Mouse (Mus musculus) embryonic fibroblast, embryonic 13.5 days (primary cell): ENCODE data around the gene Atp1a3.

ENCODE experiments used
- CTCF ChIP-seq: IDR thresholded peaks from 2 replicates; pipeline ENCODE4 v1.5.1; 2011; ENCODE audit warnings: mild to moderate bottlenecking, control low read depth, low read length, moderate library complexity, borderline replicate concordance; ENCODE audit not compliant: insufficient read depth
- POLR2A ChIP-seq: IDR thresholded peaks from 2 replicates; pipeline ENCODE4 v1.6.1; 2011; ENCODE audit warnings: low read depth, mild to moderate bottlenecking, control low read depth, low read length, moderate library complexity

GRCm38 (mm10) chr7:25000211-25000610, 5.5 kb downstream of the Atp1a3 start:
- TF ChIP-seq CTCF (no peak), POLR2A (no peak)
